Mouse (Mus musculus) intestine, embryonic 16.5 days (tissue): Measurements from ENCODE around the gene Mlh3. TPM values are rescaled to one million over a fixed set of nuclear protein-coding genes. Genes with fewer than 3 reads are reported as not detected.

Source experiments
- ATAC-seq: fragments of 200-750 bp; cut with Nextera tagmentation; 2 replicates; pipeline ENCODE4 v1.8.0; 2017; ENCODE audit warnings: moderate TSS enrichment, moderate library complexity
- H3K27ac ChIP-seq: fragments of 300-500 bp; sonication (generic); 2 replicates; pipeline ENCODE4 v1.5.1; 2014; ENCODE audit warnings: mild to moderate bottlenecking, low read length
- H3K27me3 ChIP-seq: fragments of 300-500 bp; sonication (generic); replicated peaks from 2 replicates; pipeline ENCODE4 v1.6.1; 2014; ENCODE audit warnings: low read length, control low read depth, mixed read lengths; ENCODE audit not compliant: control insufficient read depth, insufficient read depth
- H3K36me3 ChIP-seq: fragments of 300-500 bp; sonication (generic); 2 replicates; pipeline ENCODE4 v1.6.1; 2014; ENCODE audit warnings: low read length, control low read depth; ENCODE audit not compliant: control insufficient read depth, insufficient read depth
- H3K4me1 ChIP-seq: fragments of 300-500 bp; sonication (generic); 2 replicates; pipeline ENCODE4 v1.6.1; 2014; ENCODE audit warnings: low read length, control low read depth, mixed read lengths; ENCODE audit not compliant: control insufficient read depth, insufficient read depth
- H3K4me2 ChIP-seq: fragments of 300-500 bp; sonication (generic); 2 replicates; pipeline ENCODE4 v1.6.1; 2014; ENCODE audit warnings: low read depth, low read length, control low read depth
- H3K4me3 ChIP-seq: fragments of 300-500 bp; sonication (generic); 2 replicates; pipeline ENCODE4 v1.5.1; 2014; ENCODE audit warnings: mild to moderate bottlenecking, low read length
- H3K9ac ChIP-seq: fragments of 300-500 bp; sonication (generic); 2 replicates; pipeline ENCODE4 v1.6.1; 2014; ENCODE audit warnings: low read depth, low read length
- H3K9me3 ChIP-seq: fragments of 300-500 bp; sonication (generic); 2 replicates; pipeline ENCODE4 v1.6.1; 2016; ENCODE audit warnings: low read length, control low read depth; ENCODE audit not compliant: control insufficient read depth
- WGBS: fragments of 180-500 bp; shearing (Covaris S2); extraction: QIAGEN DNeasy Blood & Tissue Kit; methylation state at CpG from one replicate; pipeline ENCODE4 v1.1.7; 2014; 5-methylcytosine and 5-hydroxymethylcytosine counted together
- polyA plus RNA-seq: library from polyadenylated mRNA; unstranded; fragments of >200 nt; fragmentation: Nextera tagmentation; extraction: Ambion mirVana; gene quantifications from 2 replicates; pipeline ENCODE4 v1.2.1, GENCODE M21; 2015

Gene Mlh3
- polyA plus RNA-seq, 1 experiment from 2014 or later = 5.5 TPM

GRCm38 (mm10) chr12:85271843-85272206 is 1.4 kb upstream of the Mlh3 start:
- H3K4me3 ChIP-seq = no peak overlapping the region
- WGBS = 70% methylated on average over 4 of the region's 4 CpGs
- H3K9me3 ChIP-seq = no peaks in the 10 kb centered on the region
- no peak for ATAC-seq
- no peak overlapping the region for H3K9ac ChIP-seq
- no peak overlapping the region for H3K4me2 ChIP-seq
- H3K27me3 ChIP-seq = no peaks in the 10 kb centered on the region
- no peak overlapping the region for H3K27ac ChIP-seq
- no peaks in the 10 kb centered on the region for H3K36me3 ChIP-seq
- H3K4me1 ChIP-seq = peaks cover 3% of the 10 kb centered on the region; the same call in 1 of the 2 replicates

- Histone ChIP-seq H3K27ac (no peak overlapping the region), H3K9ac (no peak overlapping the region), H3K9me3 (no peaks in the 10 kb centered on the region), H3K4me2 (no peak overlapping the region), H3K36me3 (no peaks in the 10 kb centered on the region), H3K27me3 (no peaks in the 10 kb centered on the region), H3K4me3 (no peak overlapping the region), H3K4me1 (peaks cover 3% of the 10 kb centered on the region; the same call in 1 of the 2 replicates)
- ATAC-seq = no peak
- 73% methylated on average over 7 of the region's 7 CpGs for WGBS
These were observed 888 bp upstream of the Mlh3 start for GRCm38 (mm10) chr12:85271132-85271842.

- WGBS = 53% methylated on average over 3 of the region's 3 CpGs
- no peaks in the 10 kb centered on the region for H3K9me3 ChIP-seq
- H3K4me2 ChIP-seq = peak overlapping the region; percentile 78
- peak overlapping the region; percentile 67 for H3K4me3 ChIP-seq
- H3K27ac ChIP-seq = no peak overlapping the region
- ATAC-seq = peak; percentile 6; the same call in 1 of the 2 replicates
- peaks cover 3% of the 10 kb centered on the region; the same call in 1 of the 2 replicates for H3K4me1 ChIP-seq
- no peaks in the 10 kb centered on the region for H3K27me3 ChIP-seq
- peak overlapping the region; percentile 78 for H3K9ac ChIP-seq
- no peaks in the 10 kb centered on the region for H3K36me3 ChIP-seq
These were observed 578 bp downstream of the Mlh3 start for GRCm38 (mm10) chr12:85269821-85270220.

GRCm38 (mm10) chr12:85266248-85266647 is 4.2 kb downstream of the Mlh3 start:
- no peak overlapping the region for H3K9ac ChIP-seq
- no peaks in the 10 kb centered on the region for H3K36me3 ChIP-seq
- H3K4me3 ChIP-seq = no peak overlapping the region
- H3K4me1 ChIP-seq = peaks cover 4% of the 10 kb centered on the region; the same call in 1 of the 2 replicates
- WGBS = 86% methylated on average over 3 of the region's 3 CpGs
- no peaks in the 10 kb centered on the region for H3K27me3 ChIP-seq
- no peak for ATAC-seq
- no peak overlapping the region for H3K27ac ChIP-seq
- no peak overlapping the region for H3K4me2 ChIP-seq
- no peaks in the 10 kb centered on the region for H3K9me3 ChIP-seq

GRCm38 (mm10) chr12:85264940-85265339 is 5.5 kb downstream of the Mlh3 start:
- Histone ChIP-seq H3K9ac (no peak overlapping the region), H3K27me3 (no peaks in the 10 kb centered on the region), H3K4me2 (no peak overlapping the region), H3K27ac (no peak overlapping the region), H3K9me3 (no peaks in the 10 kb centered on the region), H3K4me1 (peaks cover 4% of the 10 kb centered on the region; the same call in 1 of the 2 replicates), H3K4me3 (no peak overlapping the region), H3K36me3 (no peaks in the 10 kb centered on the region)
- ATAC-seq = no peak
- 44% methylated on average over 7 of the region's 7 CpGs for WGBS

- Histone ChIP-seq H3K9ac (no peak overlapping the region), H3K4me3 (no peak overlapping the region), H3K4me2 (no peak overlapping the region), H3K9me3 (no peaks in the 10 kb centered on the region), H3K4me1 (peaks cover 4% of the 10 kb centered on the region; the same call in 1 of the 2 replicates), H3K27me3 (no peaks in the 10 kb centered on the region), H3K36me3 (no peaks in the 10 kb centered on the region), H3K27ac (no peak overlapping the region)
- ATAC-seq = no peak
- WGBS = 61% methylated on average over 8 of the region's 8 CpGs
These were observed 5.9 kb downstream of the Mlh3 start for GRCm38 (mm10) chr12:85264531-85264930.

GRCm38 (mm10) chr12:85263190-85263589 is 7.2 kb downstream of the Mlh3 start:
- Histone ChIP-seq H3K4me1 (peaks cover 4% of the 10 kb centered on the region; the same call in 1 of the 2 replicates), H3K36me3 (no peaks in the 10 kb centered on the region), H3K4me3 (no peak overlapping the region), H3K9me3 (no peaks in the 10 kb centered on the region), H3K9ac (no peak overlapping the region), H3K4me2 (no peak overlapping the region), H3K27ac (peak overlapping the region; percentile 52; the same call in 1 of the 2 replicates), H3K27me3 (no peaks in the 10 kb centered on the region)
- ATAC-seq = 0 out of 2 replicates have a peak, but pooled peaks have one; percentile 5
- 81% methylated on average over 5 of the region's 5 CpGs for WGBS

GRCm38 (mm10) chr12:85262489-85262888 is 7.9 kb downstream of the Mlh3 start:
- 43% methylated on average over 10 of the region's 10 CpGs for WGBS
- H3K9me3 ChIP-seq = no peaks in the 10 kb centered on the region
- H3K4me1 ChIP-seq = peaks cover 4% of the 10 kb centered on the region; the same call in 1 of the 2 replicates
- H3K27me3 ChIP-seq = no peaks in the 10 kb centered on the region
- peak; percentile 80 for ATAC-seq
- no peak overlapping the region for H3K4me3 ChIP-seq
- H3K27ac ChIP-seq = 0 out of 2 replicates have a peak overlapping the region, but pooled peaks have one; percentile 17
- no peak overlapping the region for H3K9ac ChIP-seq
- H3K4me2 ChIP-seq = no peak overlapping the region
- H3K36me3 ChIP-seq = no peaks in the 10 kb centered on the region

GRCm38 (mm10) chr12:85257008-85257639 is 13.3 kb downstream of the Mlh3 start:
- H3K4me2 ChIP-seq = no peak overlapping the region
- H3K4me1 ChIP-seq = no peaks in the 10 kb centered on the region
- no peaks in the 10 kb centered on the region for H3K36me3 ChIP-seq
- no peaks in the 10 kb centered on the region for H3K27me3 ChIP-seq
- no peak overlapping the region for H3K9ac ChIP-seq
- 80% methylated on average over 7 of the region's 7 CpGs for WGBS
- no peak for ATAC-seq
- 0 out of 2 replicates have a peak overlapping the region, but pooled peaks have one; percentile 1 for H3K27ac ChIP-seq
- no peaks in the 10 kb centered on the region for H3K9me3 ChIP-seq
- H3K4me3 ChIP-seq = no peak overlapping the region
